Mouse (Mus musculus) spleen, adult 2 months (tissue): ENCODE measurements around the gene Eif4e1b.

ENCODE experiments used
- CTCF ChIP-seq: fragments of 200-500 bp; IDR thresholded peaks from 2 replicates; pipeline ENCODE4 v1.5.1; 2011; ENCODE audit warnings: mild to moderate bottlenecking, inconsistent platforms; ENCODE audit not compliant: insufficient read depth, insufficient read length, insufficient replicate concordance; ENCODE audit errors: extremely low read depth
- POLR2A ChIP-seq: fragments of 200-500 bp; IDR thresholded peaks from 2 replicates; pipeline ENCODE4 v1.6.1; 2011; ENCODE audit warnings: low read depth, low read length, inconsistent platforms

- TF ChIP-seq CTCF = no peak
- no peak for TF ChIP-seq POLR2A
Observed at GRCm38 (mm10) chr13:54818399-54819254, 34.8 kb downstream of the Eif4e1b start.
